Mouse (Mus musculus) limb, embryonic 13.5 days (tissue): ENCODE measurements around the gene Etv6. TPM values are rescaled to one million over a fixed set of nuclear protein-coding genes. Genes with fewer than 3 reads are reported as not detected.

Experiments used
- ATAC-seq: fragments of 200-750 bp; cut with Nextera tagmentation; 2 replicates; pipeline ENCODE4 v1.8.0; 2017; ENCODE audit warnings: low read depth, moderate number of reproducible peaks, moderate TSS enrichment; ENCODE audit not compliant: low FRiP score
- H3K27ac ChIP-seq: fragments of 300-500 bp; sonication (generic); 2 replicates; pipeline ENCODE4 v1.5.1; 2015; ENCODE audit warnings: inconsistent platforms, mild to moderate bottlenecking, moderate library complexity
- H3K27me3 ChIP-seq: fragments of 300-500 bp; sonication (generic); 2 replicates; pipeline ENCODE4 v1.6.1; 2015; ENCODE audit warnings: mild to moderate bottlenecking, inconsistent platforms
- H3K36me3 ChIP-seq: fragments of 300-500 bp; sonication (generic); 2 replicates; pipeline ENCODE4 v1.6.1; 2015; ENCODE audit warnings: inconsistent platforms, mild to moderate bottlenecking, moderate library complexity
- H3K4me1 ChIP-seq: fragments of 300-500 bp; sonication (generic); 2 replicates; pipeline ENCODE4 v1.6.1; 2015; ENCODE audit warnings: inconsistent platforms
- H3K4me2 ChIP-seq: fragments of 300-500 bp; sonication (generic); replicated peaks from 2 replicates; pipeline ENCODE4 v1.6.1; 2015; ENCODE audit warnings: inconsistent platforms, mild to moderate bottlenecking, moderate library complexity
- H3K4me3 ChIP-seq: fragments of 300-500 bp; sonication (generic); 2 replicates; pipeline ENCODE4 v1.5.1; 2015; ENCODE audit warnings: moderate library complexity, mild to moderate bottlenecking, inconsistent platforms
- H3K9ac ChIP-seq: fragments of 300-500 bp; sonication (generic); 2 replicates; pipeline ENCODE4 v1.6.1; 2015; ENCODE audit warnings: mild to moderate bottlenecking, inconsistent platforms
- H3K9me3 ChIP-seq: fragments of 300-500 bp; sonication (generic); 2 replicates; pipeline ENCODE4 v1.6.1; 2016; ENCODE audit warnings: inconsistent platforms
- WGBS: fragments of 180-500 bp; shearing (Covaris S2); methylation state at CpG from one replicate; pipeline ENCODE4 v1.1.7; 2015; 5-methylcytosine and 5-hydroxymethylcytosine counted together
- polyA plus RNA-seq: library from polyadenylated mRNA; unstranded; fragments of >200 nt; fragmentation: Nextera tagmentation; extraction: Ambion mirVana; gene quantifications from 2 replicates; pipeline ENCODE4 v1.2.1, GENCODE M21; 2015

Gene Etv6
- polyA plus RNA-seq, 1 experiment from 2014 or later = 15.4 TPM

DNA sequence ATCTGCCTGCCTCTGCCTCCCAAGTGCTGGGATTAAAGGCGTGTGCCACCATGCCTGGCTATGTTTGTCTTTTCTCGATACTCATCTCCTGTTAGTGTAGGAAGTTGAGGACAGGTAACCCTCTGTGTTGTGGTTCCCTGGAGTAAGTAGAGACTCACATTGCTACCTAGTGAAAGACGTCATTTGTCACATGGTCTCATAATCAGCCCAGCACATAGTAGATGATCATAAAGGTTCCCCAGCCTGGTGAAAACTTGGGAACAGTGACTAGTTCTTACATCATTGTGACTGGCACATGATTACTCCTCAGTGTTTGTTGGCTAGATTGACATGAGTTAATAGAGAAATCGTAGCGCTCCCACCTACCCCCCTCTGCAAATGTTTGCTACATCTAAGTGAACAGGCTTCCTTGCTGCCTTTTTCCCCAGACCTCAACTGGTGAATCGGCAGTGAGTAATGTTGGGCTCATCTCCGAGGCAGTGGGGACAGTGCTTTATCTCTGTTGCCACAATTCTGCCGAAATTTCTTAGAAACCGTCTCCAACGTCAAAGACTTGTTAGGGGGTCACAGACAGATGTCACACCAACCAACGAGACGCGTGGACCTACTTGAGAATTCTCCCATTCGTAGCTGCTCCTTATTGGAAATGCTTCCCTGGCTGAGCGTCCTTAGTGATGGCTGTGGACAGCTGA lies 46.9 kb downstream of the Etv6 start:
- Histone ChIP-seq H3K4me2 (no peak overlapping the region), H3K9me3 (no peaks in the 10 kb centered on the region), H3K27me3 (no peaks in the 10 kb centered on the region), H3K4me1 (peaks cover 9% of the 10 kb centered on the region), H3K4me3 (no peak overlapping the region), H3K36me3 (peaks cover 4% of the 10 kb centered on the region; the same call in 1 of the 2 replicates), H3K27ac (no peak overlapping the region), H3K9ac (no peak overlapping the region)
- WGBS = 90% methylated on average over 15 of the region's 15 CpGs
- ATAC-seq = no peak

- Histone ChIP-seq H3K27ac (no peak overlapping the region), H3K4me3 (no peak overlapping the region), H3K9ac (no peak overlapping the region), H3K27me3 (no peaks in the 10 kb centered on the region), H3K4me2 (no peak overlapping the region), H3K9me3 (no peaks in the 10 kb centered on the region), H3K4me1 (peaks cover 9% of the 10 kb centered on the region), H3K36me3 (no peaks in the 10 kb centered on the region; the same call in 1 of the 2 replicates)
- 86% methylated on average over 4 of the region's 4 CpGs for whole genome bisulfite sequencing
- ATAC-seq = no peak
Measured at GRCm38 (mm10) chr6:134083428-134083827, 47.9 kb downstream of the Etv6 start.

DNA sequence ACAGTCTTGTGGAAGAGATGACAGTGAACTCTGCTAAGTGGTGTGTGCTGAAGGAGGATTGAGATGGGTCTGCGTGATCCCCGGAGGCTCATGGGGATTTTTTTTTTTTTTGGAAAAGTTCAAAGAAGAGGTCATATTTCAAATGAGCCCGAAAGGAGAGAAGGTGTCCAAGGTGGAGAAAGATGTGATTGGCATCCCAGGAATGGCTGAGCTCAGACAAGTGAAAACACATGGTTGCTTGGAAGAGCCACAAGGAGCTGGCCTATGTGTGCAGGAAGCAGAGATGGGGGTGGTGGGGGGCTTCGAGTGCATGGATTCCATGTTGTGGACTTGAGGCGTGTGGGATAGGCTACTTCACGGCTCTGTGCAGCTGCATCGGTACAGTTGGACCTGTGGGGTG lies 50.9 kb downstream of the Etv6 start:
- Histone ChIP-seq H3K27me3 (no peaks in the 10 kb centered on the region), H3K4me3 (no peak overlapping the region), H3K27ac (no peak overlapping the region), H3K36me3 (no peaks in the 10 kb centered on the region; the same call in 1 of the 2 replicates), H3K4me2 (no peak overlapping the region), H3K4me1 (peaks cover 22% of the 10 kb centered on the region), H3K9me3 (no peaks in the 10 kb centered on the region), H3K9ac (no peak overlapping the region)
- peak; percentile 49 for ATAC-seq
- 54% methylated on average over 7 of the region's 7 CpGs for WGBS

GRCm38 (mm10) chr6:134087709-134088108 lies 52.2 kb downstream of the Etv6 start:
- Histone ChIP-seq H3K9me3 (no peaks in the 10 kb centered on the region), H3K27ac (no peak overlapping the region), H3K27me3 (no peaks in the 10 kb centered on the region), H3K36me3 (no peaks in the 10 kb centered on the region; the same call in 1 of the 2 replicates), H3K9ac (no peak overlapping the region), H3K4me1 (peaks cover 28% of the 10 kb centered on the region), H3K4me2 (no peak overlapping the region), H3K4me3 (no peak overlapping the region)
- WGBS = 80% methylated on average over 4 of the region's 4 CpGs
- no peak for ATAC-seq

- Histone ChIP-seq H3K4me3 (no peak overlapping the region), H3K27me3 (no peaks in the 10 kb centered on the region), H3K4me1 (peaks cover 28% of the 10 kb centered on the region), H3K27ac (no peak overlapping the region), H3K9ac (no peak overlapping the region), H3K4me2 (no peak overlapping the region), H3K36me3 (peaks cover 10% of the 10 kb centered on the region), H3K9me3 (no peaks in the 10 kb centered on the region)
- ATAC-seq = no peak
- WGBS = 78% methylated on average over 7 of the region's 7 CpGs
Measured at GRCm38 (mm10) chr6:134089671-134090377, 54.3 kb downstream of the Etv6 start.

GRCm38 (mm10) chr6:134090378-134090692 lies 54.8 kb downstream of the Etv6 start:
- no peak for ATAC-seq
- no peaks in the 10 kb centered on the region for H3K9me3 ChIP-seq
- no peak overlapping the region for H3K4me3 ChIP-seq
- peaks cover 10% of the 10 kb centered on the region for H3K36me3 ChIP-seq
- WGBS = 74% methylated on average over 4 of the region's 4 CpGs
- H3K27ac ChIP-seq = no peak overlapping the region
- H3K4me1 ChIP-seq = peaks cover 32% of the 10 kb centered on the region
- no peak overlapping the region for H3K4me2 ChIP-seq
- H3K9ac ChIP-seq = no peak overlapping the region
- no peaks in the 10 kb centered on the region for H3K27me3 ChIP-seq

GRCm38 (mm10) chr6:134090875-134091274 lies 55.4 kb downstream of the Etv6 start:
- Histone ChIP-seq H3K36me3 (peaks cover 10% of the 10 kb centered on the region), H3K9ac (no peak overlapping the region), H3K9me3 (no peaks in the 10 kb centered on the region), H3K4me2 (no peak overlapping the region), H3K27me3 (no peaks in the 10 kb centered on the region), H3K4me3 (no peak overlapping the region), H3K27ac (peak overlapping the region; percentile 65; the same call in 1 of the 2 replicates), H3K4me1 (peaks cover 37% of the 10 kb centered on the region)
- ATAC-seq = no peak
- 87% methylated on average over 4 of the region's 4 CpGs for WGBS

DNA sequence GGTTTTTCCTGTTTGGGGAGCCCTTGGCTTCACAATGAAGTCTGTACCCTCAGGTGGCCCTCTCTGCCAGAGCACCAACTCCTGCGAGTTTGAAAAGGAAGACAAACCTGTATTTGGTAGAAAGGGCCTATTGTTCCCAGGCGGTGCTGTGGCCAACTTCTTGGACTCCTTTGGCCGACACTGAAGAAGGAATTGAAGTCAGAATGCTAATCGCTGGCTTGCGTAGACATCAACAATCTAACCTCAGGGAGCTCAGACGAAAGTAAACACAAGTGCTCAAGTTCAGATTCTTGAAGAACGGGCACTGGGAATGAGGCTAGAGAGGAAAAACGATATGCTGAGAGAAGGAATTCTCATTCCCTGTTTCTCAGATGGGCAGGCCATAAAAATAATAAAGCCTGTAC lies 55.9 kb downstream of the Etv6 start:
- no peak overlapping the region for H3K4me2 ChIP-seq
- peak overlapping the region; percentile 65; the same call in 1 of the 2 replicates for H3K27ac ChIP-seq
- ATAC-seq = no peak
- H3K27me3 ChIP-seq = no peaks in the 10 kb centered on the region
- no peaks in the 10 kb centered on the region for H3K9me3 ChIP-seq
- peaks cover 10% of the 10 kb centered on the region for H3K36me3 ChIP-seq
- H3K9ac ChIP-seq = no peak overlapping the region
- H3K4me3 ChIP-seq = no peak overlapping the region
- 57% methylated on average over 8 of the region's 8 CpGs for WGBS
- H3K4me1 ChIP-seq = peaks cover 36% of the 10 kb centered on the region

- peaks cover 10% of the 10 kb centered on the region for H3K36me3 ChIP-seq
- ATAC-seq = no peak
- 87% methylated on average over 5 of the region's 5 CpGs for WGBS
- no peak overlapping the region for H3K4me3 ChIP-seq
- no peak overlapping the region for H3K4me2 ChIP-seq
- H3K27ac ChIP-seq = no peak overlapping the region
- H3K9me3 ChIP-seq = no peaks in the 10 kb centered on the region
- no peaks in the 10 kb centered on the region for H3K27me3 ChIP-seq
- peaks cover 32% of the 10 kb centered on the region for H3K4me1 ChIP-seq
- H3K9ac ChIP-seq = no peak overlapping the region
Measured at GRCm38 (mm10) chr6:134094066-134094465, 58.6 kb downstream of the Etv6 start.

- Histone ChIP-seq H3K4me3 (no peak overlapping the region), H3K4me2 (no peak overlapping the region), H3K36me3 (peaks cover 10% of the 10 kb centered on the region), H3K4me1 (peaks cover 30% of the 10 kb centered on the region), H3K9ac (no peak overlapping the region), H3K27ac (no peak overlapping the region), H3K9me3 (no peaks in the 10 kb centered on the region), H3K27me3 (no peaks in the 10 kb centered on the region)
- no peak for ATAC-seq
- 96% methylated on average over 7 of the region's 8 CpGs for WGBS
Measured at GRCm38 (mm10) chr6:134094620-134095019, 59.1 kb downstream of the Etv6 start.

- no peak for ATAC-seq
- H3K27ac ChIP-seq = no peak overlapping the region
- H3K4me1 ChIP-seq = peaks cover 27% of the 10 kb centered on the region
- no peak overlapping the region for H3K9ac ChIP-seq
- H3K4me2 ChIP-seq = no peak overlapping the region
- 75% methylated on average over 4 of the region's 4 CpGs for WGBS
- no peaks in the 10 kb centered on the region for H3K27me3 ChIP-seq
- no peaks in the 10 kb centered on the region for H3K9me3 ChIP-seq
- no peak overlapping the region for H3K4me3 ChIP-seq
- H3K36me3 ChIP-seq = peaks cover 10% of the 10 kb centered on the region
Measured at GRCm38 (mm10) chr6:134095582-134095981, 60.1 kb downstream of the Etv6 start.

- no peak overlapping the region for H3K27ac ChIP-seq
- no peaks in the 10 kb centered on the region for H3K27me3 ChIP-seq
- H3K9me3 ChIP-seq = no peaks in the 10 kb centered on the region
- no peak overlapping the region for H3K4me2 ChIP-seq
- H3K9ac ChIP-seq = no peak overlapping the region
- no peaks in the 10 kb centered on the region for H3K36me3 ChIP-seq
- H3K4me1 ChIP-seq = peaks cover 24% of the 10 kb centered on the region
- 87% methylated on average over 11 of the region's 11 CpGs for WGBS
- no peak overlapping the region for H3K4me3 ChIP-seq
- no peak for ATAC-seq
Measured at GRCm38 (mm10) chr6:134099976-134100743, 64.7 kb downstream of the Etv6 start.
